Mouse (Mus musculus) limb, embryonic 10.5 days (tissue): ENCODE results near the gene Loxl1. TPM values are rescaled to one million over a fixed set of nuclear protein-coding genes. Genes with fewer than 3 reads are reported as not detected.
"Not testable (repeated sequence)": the region's sequence is repeated elsewhere in the genome, so short reads cannot be mapped to it uniquely, and the experiment has no call there.

Experiments used
- DNase-seq: peaks from one replicate; pipeline ENCODE4 v3.0.0-alpha.2; 2017; ENCODE audit warnings: low spot score
- H3K27ac ChIP-seq: fragments of 300-500 bp; sonication (generic); 2 replicates; pipeline ENCODE4 v1.5.1; 2016; ENCODE audit warnings: mild to moderate bottlenecking
- H3K27me3 ChIP-seq: fragments of 300-500 bp; sonication (generic); 2 replicates; pipeline ENCODE4 v1.6.1; 2016; ENCODE audit warnings: low read depth, mild to moderate bottlenecking; ENCODE audit not compliant: poor library complexity, severe bottlenecking
- H3K36me3 ChIP-seq: fragments of 300-500 bp; sonication (generic); 2 replicates; pipeline ENCODE4 v1.6.1; 2016; ENCODE audit warnings: mild to moderate bottlenecking, moderate library complexity
- H3K4me1 ChIP-seq: fragments of 300-500 bp; sonication (generic); 2 replicates; pipeline ENCODE4 v1.6.1; 2016
- H3K4me3 ChIP-seq: fragments of 300-500 bp; sonication (generic); 2 replicates; pipeline ENCODE4 v1.5.1; 2016; ENCODE audit warnings: mild to moderate bottlenecking, moderate library complexity
- H3K9me3 ChIP-seq: fragments of 300-500 bp; sonication (generic); replicated peaks from 2 replicates; pipeline ENCODE4 v1.6.1; 2016; ENCODE audit warnings: mild to moderate bottlenecking
- WGBS: fragments of 180-500 bp; shearing (Covaris S2); methylation state at CpG from one replicate; pipeline ENCODE4 v1.1.7; 2016; 5-methylcytosine and 5-hydroxymethylcytosine counted together
- polyA plus RNA-seq: library from polyadenylated mRNA; unstranded; fragments of >200 nt; fragmentation: Nextera tagmentation; extraction: Ambion mirVana; gene quantifications from 2 replicates; pipeline ENCODE4 v1.2.1, GENCODE M21; 2016

The Loxl1 gene
- polyA plus RNA-seq, 1 experiment from 2014 or later: 12.9 TPM

DNA sequence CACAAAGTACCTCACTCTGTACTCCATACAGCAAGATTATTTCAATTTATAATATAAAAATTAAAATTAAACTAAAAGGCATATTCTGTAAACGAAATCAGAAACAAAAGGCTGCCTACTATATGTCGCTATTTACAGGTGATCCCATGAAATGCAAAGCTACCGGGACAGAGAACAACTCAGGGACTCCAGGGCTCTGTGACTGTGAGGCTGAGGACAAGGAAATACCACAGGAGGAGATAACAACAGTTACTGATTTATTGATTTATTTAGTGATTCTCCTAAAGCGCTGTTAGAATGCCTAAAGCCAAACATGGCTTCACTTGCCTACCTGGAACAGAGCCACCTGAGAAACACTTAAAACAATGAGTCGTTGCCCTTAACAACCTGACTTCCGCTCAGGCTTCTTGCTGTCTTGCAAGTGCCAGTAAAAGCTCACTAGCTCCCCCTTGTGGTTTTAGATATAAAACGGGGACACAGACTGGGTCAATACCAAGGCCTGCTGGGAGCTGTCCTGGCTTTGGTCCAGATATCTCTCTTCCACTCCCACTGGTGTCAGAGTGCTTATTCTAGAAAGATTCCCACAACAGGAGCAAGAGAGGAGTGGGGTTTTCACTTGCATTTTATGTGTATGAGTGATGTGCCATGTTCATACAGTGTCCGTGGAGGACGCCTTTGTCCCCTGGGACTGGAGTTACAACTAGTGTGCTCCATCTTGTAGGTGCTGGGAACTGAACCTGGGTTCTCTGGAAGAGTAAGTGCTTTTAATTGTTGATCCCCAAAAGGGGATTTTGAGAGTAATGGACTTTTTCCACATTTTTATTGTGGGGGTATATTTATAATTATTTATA lies 32.5 kb downstream of the Loxl1 start:
- Histone ChIP-seq H3K27me3 (no peaks in the 10 kb centered on the region), H3K36me3 (no peaks in the 10 kb centered on the region)
- WGBS: 41% methylated on average over 9 of the region's 9 CpGs

DNA sequence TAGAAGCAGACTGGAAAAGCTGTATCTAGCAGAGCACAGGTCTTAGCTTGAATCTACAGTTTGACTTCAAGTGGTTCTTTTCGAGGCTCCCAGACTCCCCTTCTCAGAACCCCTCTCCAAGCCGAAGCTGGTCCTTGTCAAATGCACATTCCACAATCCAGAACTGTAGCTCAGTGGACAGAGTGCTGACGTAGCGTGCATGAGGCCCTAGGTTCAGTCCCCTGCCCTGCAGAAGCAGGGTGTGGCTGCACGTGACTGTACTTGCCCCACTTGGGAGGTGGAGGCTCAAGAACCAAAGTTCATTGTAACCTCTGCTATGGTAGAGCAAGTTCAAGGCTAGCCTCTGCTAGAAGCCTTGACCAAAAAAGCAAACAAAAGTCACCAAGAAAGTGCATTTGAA lies 33.2 kb downstream of the Loxl1 start:
- 71% methylated on average over 5 of the region's 5 CpGs for WGBS

More for the DNA sequence above, 32.5 kb downstream of the Loxl1 start:
- no peak overlapping the region for H3K27ac ChIP-seq
- no peak overlapping the region for H3K4me3 ChIP-seq
- H3K9me3 ChIP-seq: no peaks in the 10 kb centered on the region
- DNase-seq: peak; percentile 64
- peaks cover 14% of the 10 kb centered on the region for H3K4me1 ChIP-seq

DNA sequence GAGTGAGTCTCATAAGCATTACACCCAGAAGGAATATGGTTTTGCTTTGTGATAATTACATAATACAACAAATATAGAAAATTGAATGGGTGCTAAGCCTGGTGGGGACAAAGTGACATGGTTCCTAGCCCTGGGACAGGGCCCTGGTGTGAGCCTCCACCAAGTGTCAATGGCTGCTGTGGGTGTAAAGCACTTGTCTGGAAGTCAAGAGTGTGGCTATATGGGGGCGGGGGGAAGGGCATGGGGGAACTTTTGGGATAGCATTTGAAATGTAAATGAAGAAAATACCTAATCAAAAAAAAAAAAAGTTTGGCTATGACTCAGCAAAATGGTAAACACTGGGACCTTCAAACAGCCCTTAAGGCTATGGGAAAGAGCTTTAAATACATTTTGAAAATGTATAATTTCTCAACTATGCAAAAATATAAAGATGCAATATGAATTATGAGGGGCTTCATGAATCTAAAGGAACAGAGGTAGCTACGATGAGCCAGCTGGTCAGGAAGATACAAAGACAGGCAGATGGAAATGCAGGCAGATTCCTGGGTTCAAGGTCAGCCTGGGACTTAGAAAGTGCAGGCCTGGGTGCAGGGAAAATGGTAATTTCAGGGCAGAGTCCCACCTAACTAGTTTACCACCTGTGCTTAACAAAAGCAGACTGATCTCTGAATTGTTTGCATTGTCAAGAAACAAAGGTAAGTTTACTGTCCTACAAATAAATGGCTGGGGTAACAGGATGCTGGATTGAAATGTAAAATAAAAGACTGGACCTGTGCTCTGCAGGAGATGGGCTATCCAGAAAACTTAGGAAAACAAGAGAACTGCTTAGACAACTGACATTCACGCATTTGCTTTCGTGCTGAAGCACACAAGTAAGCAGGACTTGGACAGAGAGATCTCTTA lies 33.9 kb downstream of the Loxl1 start:
- H3K4me1 ChIP-seq: peaks cover 27% of the 10 kb centered on the region
- no peaks in the 10 kb centered on the region for H3K27me3 ChIP-seq
- H3K9me3 ChIP-seq: no peaks in the 10 kb centered on the region
- 57% methylated on average over 4 of the region's 4 CpGs for WGBS
- H3K27ac ChIP-seq: no peak overlapping the region
- no peak overlapping the region for H3K4me3 ChIP-seq
- DNase-seq: no peak
- H3K36me3 ChIP-seq: no peaks in the 10 kb centered on the region

More for the DNA sequence above, 33.2 kb downstream of the Loxl1 start:
- H3K36me3 ChIP-seq: no peaks in the 10 kb centered on the region
- no peaks in the 10 kb centered on the region for H3K27me3 ChIP-seq
- peaks cover 21% of the 10 kb centered on the region for H3K4me1 ChIP-seq
- no peak for DNase-seq
- H3K9me3 ChIP-seq: no peaks in the 10 kb centered on the region
- H3K27ac ChIP-seq: no peak overlapping the region
- H3K4me3 ChIP-seq: no peak overlapping the region

- 93% methylated on average over 4 of the region's 4 CpGs for WGBS
- Histone ChIP-seq H3K4me3 (no peak overlapping the region), H3K36me3 (no peaks in the 10 kb centered on the region), H3K27ac (no peak overlapping the region), H3K4me1 (peaks cover 27% of the 10 kb centered on the region), H3K27me3 (no peaks in the 10 kb centered on the region), H3K9me3 (no peaks in the 10 kb centered on the region)
- DNase-seq: no peak
Observed at GRCm38 (mm10) chr9:58278313-58278712, 34.7 kb downstream of the Loxl1 start.

- no peaks in the 10 kb centered on the region for H3K36me3 ChIP-seq
Observed at GRCm38 (mm10) chr9:58276346-58276745, 36.6 kb downstream of the Loxl1 start.

DNA sequence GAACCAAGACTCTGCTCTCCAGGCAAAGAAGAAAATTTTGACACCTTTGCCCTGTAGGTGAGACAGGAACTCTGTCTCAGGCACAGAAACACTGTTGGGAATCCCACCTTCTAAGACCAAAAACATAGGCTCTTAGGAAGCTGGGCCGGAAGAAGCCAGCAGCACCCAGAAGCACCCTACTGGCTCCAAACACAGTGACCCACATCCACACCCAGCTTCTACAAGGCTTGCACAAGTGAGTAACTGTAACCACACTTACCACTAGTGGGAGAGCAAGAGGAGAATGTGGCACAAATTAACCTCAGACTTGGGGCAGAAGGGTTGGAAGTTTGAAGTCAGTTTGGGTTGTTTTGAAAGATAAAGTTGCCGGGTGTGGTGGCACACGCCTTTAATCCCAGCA lies 37.2 kb downstream of the Loxl1 start:
- Histone ChIP-seq H3K27ac (peak overlapping the region; percentile 70; the same call in 1 of the 2 replicates), H3K4me3 (no peak overlapping the region), H3K36me3 (no peaks in the 10 kb centered on the region), H3K27me3 (no peaks in the 10 kb centered on the region), H3K4me1 (peaks cover 24% of the 10 kb centered on the region), H3K9me3 (no peaks in the 10 kb centered on the region)
- 86% methylated on average over 3 of the region's 3 CpGs for WGBS
- DNase-seq: no peak

More at GRCm38 (mm10) chr9:58276346-58276745, 36.6 kb downstream of the Loxl1 start:
- Histone ChIP-seq H3K27me3 (no peaks in the 10 kb centered on the region), H3K4me3 (no peak overlapping the region), H3K27ac (no peak overlapping the region), H3K9me3 (no peaks in the 10 kb centered on the region), H3K4me1 (peaks cover 24% of the 10 kb centered on the region)
- 66% methylated on average over 5 of the region's 5 CpGs for WGBS
- DNase-seq: no peak

- DNase-seq: no peak
- Histone ChIP-seq H3K4me1 (peaks cover 19% of the 10 kb centered on the region), H3K36me3 (no peaks in the 10 kb centered on the region), H3K4me3 (no peak overlapping the region), H3K27me3 (no peaks in the 10 kb centered on the region), H3K9me3 (no peaks in the 10 kb centered on the region), H3K27ac (peak overlapping the region; percentile 70; the same call in 1 of the 2 replicates)
- 27% methylated on average over 8 of the region's 8 CpGs for WGBS
Observed at GRCm38 (mm10) chr9:58275115-58275774, 37.7 kb downstream of the Loxl1 start.

DNA sequence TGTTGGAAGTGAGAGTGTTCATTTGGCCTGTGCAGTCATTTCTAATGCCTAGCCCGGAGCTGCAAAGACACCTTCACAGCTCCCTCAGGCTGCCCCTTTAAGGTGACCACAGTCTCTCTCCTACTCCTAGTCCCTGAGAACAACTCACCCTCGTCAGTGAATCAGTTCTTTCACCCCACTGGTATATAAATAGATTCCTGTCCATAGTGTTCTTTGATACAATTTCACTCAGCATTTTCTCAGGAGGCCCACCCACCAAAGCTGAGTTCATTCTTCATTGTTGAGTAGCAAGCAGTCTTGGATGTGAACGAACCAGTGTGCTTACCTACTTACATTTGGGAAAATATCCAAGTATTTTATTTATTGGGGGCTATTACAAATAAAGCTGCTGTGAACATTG lies 38.4 kb downstream of the Loxl1 start:
- DNase-seq: no peak
- Histone ChIP-seq H3K36me3 (no peaks in the 10 kb centered on the region), H3K27me3 (no peaks in the 10 kb centered on the region), H3K9me3 (no peaks in the 10 kb centered on the region), H3K4me1 (peaks cover 19% of the 10 kb centered on the region), H3K4me3 (no peak overlapping the region), H3K27ac (no peak overlapping the region)
- WGBS: 72% methylated on average over 3 of the region's 3 CpGs

DNA sequence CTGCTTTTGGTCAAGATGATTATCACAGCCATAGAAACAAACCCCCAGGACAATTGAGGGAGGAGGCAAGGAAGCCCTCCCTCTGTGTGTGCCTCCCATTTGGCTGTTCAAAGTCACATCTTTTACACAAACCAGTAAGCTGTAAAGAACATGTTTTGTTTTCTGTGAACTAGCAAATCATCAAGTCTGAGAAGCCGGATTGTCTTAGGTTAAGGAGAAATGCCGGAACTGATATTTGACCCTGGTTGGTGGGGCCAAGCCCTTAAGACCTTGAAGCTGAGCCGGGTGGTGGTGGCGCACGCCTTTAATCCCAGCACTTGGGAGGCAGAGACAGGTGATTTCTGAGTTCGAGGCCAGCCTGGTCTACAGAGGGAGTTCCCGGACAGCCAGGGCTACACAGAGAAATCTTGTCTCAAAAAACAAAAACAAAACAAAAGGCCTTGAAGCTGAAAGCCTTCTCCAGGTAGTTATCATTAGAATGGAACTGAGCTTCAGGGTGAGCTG lies 38.8 kb downstream of the Loxl1 start:
- H3K27me3 ChIP-seq: no peaks in the 10 kb centered on the region
- no peak for DNase-seq
- peaks cover 19% of the 10 kb centered on the region for H3K4me1 ChIP-seq
- H3K9me3 ChIP-seq: no peaks in the 10 kb centered on the region
- WGBS: 84% methylated on average over 7 of the region's 7 CpGs
- no peak overlapping the region for H3K4me3 ChIP-seq
- no peaks in the 10 kb centered on the region for H3K36me3 ChIP-seq
- 0 out of 2 replicates have a peak overlapping the region, but pooled peaks have one; percentile 19 for H3K27ac ChIP-seq

- Histone ChIP-seq H3K4me3 (no peak overlapping the region), H3K36me3 (no peaks in the 10 kb centered on the region), H3K27me3 (no peaks in the 10 kb centered on the region), H3K27ac (no peak overlapping the region), H3K9me3 (no peaks in the 10 kb centered on the region), H3K4me1 (peaks cover 19% of the 10 kb centered on the region)
- 81% methylated on average over 9 of the region's 9 CpGs for WGBS
- DNase-seq: no peak
Observed at GRCm38 (mm10) chr9:58272855-58273254, 40.1 kb downstream of the Loxl1 start.

GRCm38 (mm10) chr9:58272068-58272541 lies 40.9 kb downstream of the Loxl1 start:
- no peaks in the 10 kb centered on the region for H3K36me3 ChIP-seq
- H3K4me1 ChIP-seq: peaks cover 19% of the 10 kb centered on the region
- H3K9me3 ChIP-seq: no peaks in the 10 kb centered on the region
- H3K27me3 ChIP-seq: no peaks in the 10 kb centered on the region
- H3K4me3 ChIP-seq: no peak overlapping the region
- DNase-seq: no peak
- no peak overlapping the region for H3K27ac ChIP-seq
- WGBS: 86% methylated on average over 2 of the region's 2 CpGs

DNA sequence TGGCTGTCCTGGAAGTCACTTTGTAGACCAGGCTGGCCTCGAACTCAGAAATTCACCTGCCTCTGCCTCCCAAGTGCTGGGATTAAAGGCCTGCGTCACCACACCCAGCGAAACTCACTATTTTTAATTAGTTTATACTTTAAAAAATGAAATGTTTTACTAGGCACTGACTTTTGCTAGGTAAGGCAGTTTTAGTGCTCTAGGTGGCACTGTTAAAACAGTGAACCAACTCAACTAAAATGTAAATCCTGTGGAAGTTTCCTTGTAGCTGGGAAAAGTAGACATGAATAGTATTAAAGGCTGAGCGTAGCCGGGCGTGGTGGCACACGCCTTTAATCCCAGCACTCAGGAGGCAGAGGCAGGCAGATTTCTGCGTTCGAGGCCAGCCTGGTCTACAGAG lies 41.4 kb downstream of the Loxl1 start:
- not testable (repeated sequence) for H3K27ac ChIP-seq, H3K4me3 ChIP-seq, H3K27me3 ChIP-seq, DNase-seq, H3K36me3 ChIP-seq, H3K9me3 ChIP-seq
- H3K4me1 ChIP-seq: peaks cover 24% of the 10 kb centered on the region
- WGBS: 93% methylated on average over 9 of the region's 9 CpGs
